Mouse (Mus musculus): ENCODE results near the gene Tlk1. TPM values are rescaled to one million over a fixed set of nuclear protein-coding genes. Genes with fewer than 3 reads are reported as not detected.
"Not testable (repeated sequence)": the region's sequence is repeated elsewhere in the genome, so short reads cannot be mapped to it uniquely, and the experiment has no call there.

Tlk1 gene
- polyA plus RNA-seq, 1 experiment: 10.0 TPM

- no peak for DNase-seq (ENCODE audit: low read depth, low spot score)
- WGBS: 57% methylated on average over 9 of the region's 9 CpGs
These were observed 10.2 kb upstream of the Tlk1 start for GRCm38 (mm10) chr2:70835641-70836305.

GRCm38 (mm10) chr2:70835209-70835608, 9.7 kb upstream of the Tlk1 start:
- 79% methylated on average over 2 of the region's 2 CpGs for WGBS

GRCm38 (mm10) chr2:70833261-70833660, 7.7 kb upstream of the Tlk1 start:
- no peak for DNase-seq (ENCODE audit: low read depth, low spot score)
- 44% methylated on average over 1 of the region's 1 CpGs for WGBS

More at GRCm38 (mm10) chr2:70835209-70835608, 9.7 kb upstream of the Tlk1 start:
- DNase-seq (ENCODE audit: low read depth, low spot score): no peak

- WGBS: 32% methylated on average over 10 of the region's 10 CpGs
- DNase-seq (ENCODE audit: low read depth, low spot score): no peak
These were observed 6.3 kb upstream of the Tlk1 start for GRCm38 (mm10) chr2:70831709-70832350.

- WGBS: 61% methylated on average over 2 of the region's 2 CpGs
- no peak for DNase-seq (ENCODE audit: low read depth, low spot score)
These were observed 5.2 kb upstream of the Tlk1 start for GRCm38 (mm10) chr2:70830683-70831082.

- WGBS: 82% methylated on average over 5 of the region's 5 CpGs
- no peak for DNase-seq (ENCODE audit: low read depth, low spot score)
These were observed 4.5 kb upstream of the Tlk1 start for GRCm38 (mm10) chr2:70829946-70830610.

- WGBS: 89% methylated on average over 8 of the region's 8 CpGs
- no peak for DNase-seq (ENCODE audit: low read depth, low spot score)
These were observed 2.3 kb upstream of the Tlk1 start for GRCm38 (mm10) chr2:70827780-70828179.

GRCm38 (mm10) chr2:70826436-70827230, 1.1 kb upstream of the Tlk1 start:
- WGBS: 23% methylated on average over 8 of the region's 8 CpGs
- DNase-seq (ENCODE audit: low read depth, low spot score): no peak

- under 1% methylated on average over 59 of the region's 59 CpGs for WGBS
- DNase-seq (ENCODE audit: low read depth, low spot score): no peak
These were observed 624 bp downstream of the Tlk1 start for GRCm38 (mm10) chr2:70824838-70825370.

GRCm38 (mm10) chr2:70823926-70824800, 1.4 kb downstream of the Tlk1 start:
- under 1% methylated on average over 27 of the region's 27 CpGs for WGBS
- DNase-seq (ENCODE audit: low read depth, low spot score): no peak

GRCm38 (mm10) chr2:70823434-70823833, 2.1 kb downstream of the Tlk1 start:
- DNase-seq (ENCODE audit: low read depth, low spot score): no peak
- 12% methylated on average over 5 of the region's 5 CpGs for WGBS

GRCm38 (mm10) chr2:70816939-70817338, 8.6 kb downstream of the Tlk1 start:
- WGBS: 53% methylated on average over 3 of the region's 3 CpGs
- DNase-seq (ENCODE audit: low read depth, low spot score): no peak

- WGBS: 68% methylated on average over 2 of the region's 2 CpGs
These were observed 9.5 kb downstream of the Tlk1 start for GRCm38 (mm10) chr2:70816016-70816415.

GRCm38 (mm10) chr2:70813608-70814007, 11.9 kb downstream of the Tlk1 start:
- WGBS: 31% methylated on average over 4 of the region's 4 CpGs
- DNase-seq (ENCODE audit: low read depth, low spot score): no peak

More at GRCm38 (mm10) chr2:70816016-70816415, 9.5 kb downstream of the Tlk1 start:
- no peak for DNase-seq (ENCODE audit: low read depth, low spot score)

GRCm38 (mm10) chr2:70811476-70811875, 14.1 kb downstream of the Tlk1 start:
- DNase-seq (ENCODE audit: low read depth, low spot score): no peak
- 26% methylated on average over 3 of the region's 3 CpGs for WGBS

- no peak for DNase-seq (ENCODE audit: low read depth, low spot score)
- WGBS: 64% methylated on average over 3 of the region's 3 CpGs
These were observed 15.6 kb downstream of the Tlk1 start for GRCm38 (mm10) chr2:70809921-70810320.

- no peak for DNase-seq (ENCODE audit: low read depth, low spot score)
These were observed 16.8 kb downstream of the Tlk1 start for GRCm38 (mm10) chr2:70808681-70809080.

GRCm38 (mm10) chr2:70807678-70808077, 17.9 kb downstream of the Tlk1 start:
- DNase-seq (ENCODE audit: low read depth, low spot score): not testable (repeated sequence)
- WGBS: 81% methylated on average over 3 of the region's 3 CpGs

- no peak for DNase-seq (ENCODE audit: low read depth, low spot score)
- 93% methylated on average over 5 of the region's 5 CpGs for WGBS
These were observed 19.5 kb downstream of the Tlk1 start for GRCm38 (mm10) chr2:70806020-70806419.
